Mouse (Mus musculus) ES-E14 (cell line): ENCODE measurements around the gene Rtp3.

Source experiments
- CHD2 ChIP-seq: IDR thresholded peaks from 2 replicates; pipeline ENCODE4 v1.6.1; 2014; ENCODE audit warnings: mild to moderate bottlenecking, low read depth, low read length, inconsistent platforms
- HCFC1 ChIP-seq: IDR thresholded peaks from 2 replicates; pipeline ENCODE4 v1.6.1; 2012; ENCODE audit warnings: low read length, inconsistent platforms, borderline replicate concordance; ENCODE audit not compliant: insufficient read depth
- ZC3H11A ChIP-seq: IDR thresholded peaks from 2 replicates; pipeline ENCODE4 v1.6.1; 2012; ENCODE audit warnings: low read depth, mild to moderate bottlenecking, inconsistent platforms, low read length, borderline replicate concordance
- ZNF384 ChIP-seq: IDR thresholded peaks from 2 replicates; pipeline ENCODE4 v1.6.1; 2012; ENCODE audit warnings: low read depth, low read length, inconsistent platforms

DNA sequence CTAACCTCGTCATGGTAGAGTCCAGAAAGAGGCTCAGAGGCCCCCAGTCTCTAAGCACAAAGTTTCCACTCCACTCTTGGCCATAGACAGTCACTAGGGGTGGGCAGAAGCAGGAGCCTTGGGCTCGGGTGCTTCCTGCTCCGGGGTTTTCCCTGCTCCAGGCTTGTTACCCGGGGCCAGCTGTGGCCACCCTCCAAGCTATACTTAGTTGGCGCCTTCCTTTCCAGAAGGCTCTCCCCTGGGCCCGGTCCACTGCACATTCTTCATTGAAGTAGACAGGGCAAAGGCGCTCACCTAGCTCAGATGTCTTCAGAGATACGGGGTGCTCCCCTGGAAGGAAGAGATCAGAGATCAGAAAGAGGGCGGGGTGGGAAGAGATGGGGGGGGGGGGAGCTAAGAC, 21.2 kb upstream of the Rtp3 start:
- no peak for TF ChIP-seq ZC3H11A
- TF ChIP-seq HCFC1: no peak
- TF ChIP-seq ZNF384: no peak
- no peak for TF ChIP-seq CHD2
